ENCODE assay signal across 14 mouse cellular contexts in genomic region chr11:11766105-11766504, GRCm38 (mm10). TPM values are rescaled to one million over a fixed set of nuclear protein-coding genes. Genes with fewer than 3 reads are reported as not detected.
DNase-seq lines count a peak whose midpoint lies in the region; ATAC-seq and TF ChIP-seq lines count a peak whose summit lies in the region.
"Had no signal": no experiment of that assay in that cellular context is flagged by ENCODE, and none has a peak within 500 bp of the region (broad histone marks: within the 10 kb centered on the region; RNA-seq: fewer than 3 reads in every experiment).

No protein-coding gene starts in this region.

- peak; percentile 19 for DNase-seq in kidney, adult 2 months
- no peak for DNase-seq in kidney, adult 11 months
- peak; percentile 85 for DNase-seq in CD4-positive, CD25-positive, alpha-beta regulatory T cell, adult 2 months (ENCODE audit: low read depth, low spot score)
- no peak for DNase-seq in embryo, embryonic 10 days (ENCODE audit: low spot score)
- no peak for DNase-seq in left cerebral cortex, adult 8-10 months (ENCODE audit: low spot score in 2 of 2)
- DNase-seq: adrenal gland, postnatal 14 days; cerebellum, adult 11 months; heart, postnatal 14 days; kidney, postnatal 14 days had no signal

- no peaks in the 10 kb centered on the region for H3K36me3 ChIP-seq in kidney, adult 2 months (ENCODE audit: control insufficient read depth, insufficient read depth, low read length)
- no peaks in the 10 kb centered on the region for H3K36me3 ChIP-seq in neural tube, embryonic 15.5 days

- no peaks in the 10 kb centered on the region for H3K27me3 ChIP-seq in kidney, adult 2 months (replicated peaks; ENCODE audit: control insufficient read depth, insufficient read depth, low read length)
- no peaks in the 10 kb centered on the region for H3K27me3 ChIP-seq in neural tube, embryonic 15.5 days (replicated peaks)
- H3K27me3 ChIP-seq: liver, embryonic 12.5 days had no signal

- peak; percentile 52 for ATAC-seq in granulocyte monocyte progenitor cell, adult 5-6 weeks (replicated peaks; ENCODE audit: poor library complexity, severe bottlenecking)
- ATAC-seq in neutrophil, adult 5-6 weeks (ENCODE audit: extremely low read depth, insufficient number of reproducible peaks, low FRiP score, poor library complexity, severe bottlenecking) = peak; percentile 83
- ATAC-seq in neural tube, embryonic 15.5 days (ENCODE audit: low FRiP score) = no peak
- ATAC-seq: liver, embryonic 12.5 days had no signal

- H3K9ac ChIP-seq in neural tube, embryonic 15.5 days (replicated peaks) = no peak overlapping the region
- H3K9ac ChIP-seq: liver, embryonic 12.5 days had no signal

- H3K4me1 ChIP-seq in kidney, adult 2 months (ENCODE audit: control insufficient read depth, insufficient read depth, low read length) = no peaks in the 10 kb centered on the region
- H3K4me1 ChIP-seq in neural tube, embryonic 15.5 days = no peaks in the 10 kb centered on the region
- H3K4me1 ChIP-seq: liver, embryonic 12.5 days had no signal

- TF ChIP-seq CTCF in kidney, adult 2 months (conservative IDR thresholded peaks at IDR 0.05; ENCODE audit: insufficient read depth, insufficient read length, low read depth, low read length) = no peak

- no peak overlapping the region for H3K27ac ChIP-seq in kidney, adult 2 months (ENCODE audit: insufficient read depth, low read depth, low read length)
- H3K27ac ChIP-seq in neural tube, embryonic 15.5 days (replicated peaks) = no peak overlapping the region
- H3K27ac ChIP-seq: liver, embryonic 12.5 days had no signal

- no peak overlapping the region for H3K4me2 ChIP-seq in neural tube, embryonic 15.5 days
- H3K4me2 ChIP-seq: liver, embryonic 12.5 days had no signal

- no peak for TF ChIP-seq POLR2A in kidney, adult 2 months (IDR thresholded peaks at IDR 0.05; ENCODE audit: low read depth, low read length)

- H3K4me3 ChIP-seq in kidney, adult 2 months (ENCODE audit: insufficient read depth, low read depth, low read length) = no peak overlapping the region
- no peak overlapping the region for H3K4me3 ChIP-seq in neural tube, embryonic 15.5 days (replicated peaks)
- H3K4me3 ChIP-seq: erythroblast, embryonic 14.5 days; liver, embryonic 12.5 days had no signal

- no peaks in the 10 kb centered on the region for H3K9me3 ChIP-seq in neural tube, embryonic 15.5 days (replicated peaks)
- H3K9me3 ChIP-seq: liver, embryonic 12.5 days had no signal

- 76% methylated on average over 1 of the region's 1 CpGs for WGBS in kidney, adult 2 months
- 100% methylated on average over 1 of the region's 1 CpGs for WGBS in neural tube, embryonic 15.5 days

RNA-seq across cellular contexts. Expression of gene Fignl1, which starts 42.7 kb away (rescaled TPM):
- 0.10 and 0.28 TPM in 2 replicates for polyA plus RNA-seq in kidney, adult 2 months (2012; rRNA removed)
- total RNA-seq in granulocyte monocyte progenitor cell, adult 5-6 weeks (2014; fragmentation: Nextera tagmentation) = 43.8 and 51.2 TPM in 2 replicates
- 93.0 and 100 TPM in 2 replicates for total RNA-seq in granulocyte monocyte progenitor cell, adult 5-6 weeks (2017)
- total RNA-seq in neutrophil, adult 5-6 weeks (2017) = 1.5 and 2.6 TPM in 2 replicates
- total RNA-seq in left cerebral cortex, adult 8-10 months (2022) = under 1 TPM; 0.67 to 0.89 (median 0.85) TPM
- 8.7 and 19.6 TPM in 2 replicates for polyA plus RNA-seq in neural tube, embryonic 15.5 days (2015; fragmentation: Nextera tagmentation; extraction: Ambion mirVana)

Comparison
In these comparisons a context has a peak if more than half of its experiments do, and no peak if none do; other contexts are left out.
1. DNase-seq: peak in kidney, adult 2 months (single experiment) and CD4-positive, CD25-positive, alpha-beta regulatory T cell, adult 2 months (single experiment); none in kidney, adult 11 months (single experiment), embryo, embryonic 10 days (single experiment) and left cerebral cortex, adult 8-10 months (0 of 2).
2. RNA of gene Fignl1, which starts 42.7 kb away (total RNA-seq): 43.8 to 100 TPM in granulocyte monocyte progenitor cell, adult 5-6 weeks; 1.5 to 2.6 TPM in neutrophil, adult 5-6 weeks and 0.67 to 0.89 TPM in left cerebral cortex, adult 8-10 months; every median in the first group is over 10 times any median in the second.